Mouse (Mus musculus) testis, adult 2 months (tissue): ENCODE measurements around the gene Dhrs3. TPM values are rescaled to one million over a fixed set of nuclear protein-coding genes. Genes with fewer than 3 reads are reported as not detected.

Experiments used
- H3K27ac ChIP-seq: fragments of 200-500 bp; 2 replicates; pipeline ENCODE4 v1.5.1; 2012; ENCODE audit warnings: low read depth, low read length; ENCODE audit not compliant: control insufficient read depth, insufficient read depth
- H3K27me3 ChIP-seq: fragments of 200-500 bp; 2 replicates; pipeline ENCODE4 v1.6.1; 2012; ENCODE audit warnings: mild to moderate bottlenecking, low read length, moderate library complexity; ENCODE audit not compliant: control insufficient read depth, insufficient read depth
- H3K36me3 ChIP-seq: fragments of 200-500 bp; 2 replicates; pipeline ENCODE4 v1.6.1; 2012; ENCODE audit warnings: mild to moderate bottlenecking, low read length; ENCODE audit not compliant: control insufficient read depth, insufficient read depth
- H3K4me1 ChIP-seq: fragments of 200-500 bp; 2 replicates; pipeline ENCODE4 v1.6.1; 2012; ENCODE audit warnings: low read length; ENCODE audit not compliant: control insufficient read depth, insufficient read depth
- H3K4me3 ChIP-seq: fragments of 200-500 bp; 2 replicates; pipeline ENCODE4 v1.5.1; 2012; ENCODE audit warnings: low read depth, mild to moderate bottlenecking, low read length, moderate library complexity, mixed read lengths; ENCODE audit not compliant: control insufficient read depth
- CTCF ChIP-seq: fragments of 200-500 bp; IDR thresholded peaks from 2 replicates; pipeline ENCODE4 v1.5.1; 2012; ENCODE audit warnings: low read depth, mild to moderate bottlenecking, inconsistent platforms, low read length, moderate library complexity; ENCODE audit not compliant: control insufficient read depth, insufficient read depth, insufficient replicate concordance
- POLR2A ChIP-seq: fragments of 200-500 bp; IDR thresholded peaks from 2 replicates; pipeline ENCODE4 v1.6.1; 2012; ENCODE audit warnings: low read depth, mild to moderate bottlenecking, inconsistent platforms, low read length, moderate library complexity; ENCODE audit not compliant: control insufficient read depth
- polyA plus RNA-seq: library from polyadenylated mRNA; depleted of rRNA; stranded (reverse); fragments of >200 nt; gene quantifications from 2 replicates; pipeline ENCODE4 v1.2.3, GENCODE M21; 2012

Dhrs3 gene
- polyA plus RNA-seq, 1 experiment: 8.9 TPM

DNA sequence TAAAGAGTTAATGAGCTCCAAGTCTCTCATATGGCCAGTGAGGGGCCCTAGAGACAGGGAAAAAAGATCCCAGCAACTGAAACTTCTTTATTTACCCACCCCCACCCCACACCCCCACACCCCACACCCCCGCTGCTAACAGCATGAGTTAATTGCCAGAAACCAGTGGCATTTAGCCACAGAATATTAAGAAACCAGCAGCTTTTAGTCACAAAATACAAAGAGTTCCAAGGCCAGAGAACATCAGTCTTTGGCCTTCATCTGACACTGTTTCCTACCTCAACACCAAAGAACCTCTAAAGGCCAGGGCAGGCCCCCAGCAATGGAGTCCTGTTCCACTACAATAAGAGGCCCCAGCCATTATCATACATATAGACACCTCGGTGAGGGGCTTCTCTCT lies 11.3 kb upstream of the Dhrs3 start:
- Histone ChIP-seq H3K27me3 (no peaks in the 10 kb centered on the region), H3K4me1 (no peaks in the 10 kb centered on the region), H3K4me3 (no peak overlapping the region), H3K36me3 (no peaks in the 10 kb centered on the region), H3K27ac (no peak overlapping the region)
- TF ChIP-seq CTCF: no peak
- TF ChIP-seq POLR2A: no peak

DNA sequence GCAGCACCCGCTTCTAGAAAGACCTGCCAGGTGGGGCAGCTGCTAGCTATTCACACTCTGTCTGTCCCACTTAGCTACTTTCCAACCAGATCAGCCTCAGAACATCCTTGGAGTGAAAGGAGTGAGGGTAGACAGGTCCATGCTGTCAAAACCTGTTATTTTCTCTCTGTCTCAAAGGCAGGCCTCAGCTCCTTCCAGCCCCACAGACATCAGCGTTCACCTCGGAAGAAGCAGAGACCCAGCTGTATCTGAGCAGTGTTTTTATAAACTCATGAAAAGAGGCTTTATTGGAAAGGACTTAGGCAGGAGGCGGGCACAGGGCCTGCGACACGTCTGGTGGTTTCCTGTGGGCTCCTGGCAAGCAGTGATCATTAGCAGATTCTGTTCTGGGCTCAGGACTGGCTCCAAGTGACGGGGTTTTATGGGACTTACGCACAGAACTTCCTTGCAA lies 9.7 kb upstream of the Dhrs3 start:
- Histone ChIP-seq H3K4me1 (no peaks in the 10 kb centered on the region), H3K27me3 (no peaks in the 10 kb centered on the region), H3K4me3 (no peak overlapping the region), H3K36me3 (no peaks in the 10 kb centered on the region), H3K27ac (no peak overlapping the region)
- no peak for TF ChIP-seq POLR2A
- no peak for TF ChIP-seq CTCF

DNA sequence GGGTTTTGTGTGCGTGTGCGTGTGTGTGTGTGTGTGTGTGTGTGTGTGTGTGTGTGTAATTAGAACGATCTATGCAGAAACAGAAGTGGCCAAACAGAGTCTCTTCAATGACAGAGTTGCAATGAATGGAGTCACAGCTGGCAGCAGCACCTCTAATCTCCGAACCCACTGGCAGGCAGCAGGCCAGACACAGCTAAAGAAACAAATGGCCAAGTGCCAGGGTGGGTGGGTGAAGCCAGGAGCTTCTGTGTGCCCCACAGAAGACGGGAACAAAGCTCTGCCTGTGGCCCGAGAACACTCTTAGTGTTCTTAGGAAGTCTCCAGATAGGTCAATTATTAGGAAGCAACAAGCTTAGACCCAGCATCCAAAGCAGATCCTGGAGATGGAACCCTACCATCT lies 6.2 kb upstream of the Dhrs3 start:
- TF ChIP-seq POLR2A (no peak), CTCF (no peak)
- Histone ChIP-seq H3K4me3 (no peak overlapping the region), H3K27me3 (no peaks in the 10 kb centered on the region), H3K4me1 (peaks cover 7% of the 10 kb centered on the region), H3K36me3 (no peaks in the 10 kb centered on the region), H3K27ac (no peak overlapping the region)

DNA sequence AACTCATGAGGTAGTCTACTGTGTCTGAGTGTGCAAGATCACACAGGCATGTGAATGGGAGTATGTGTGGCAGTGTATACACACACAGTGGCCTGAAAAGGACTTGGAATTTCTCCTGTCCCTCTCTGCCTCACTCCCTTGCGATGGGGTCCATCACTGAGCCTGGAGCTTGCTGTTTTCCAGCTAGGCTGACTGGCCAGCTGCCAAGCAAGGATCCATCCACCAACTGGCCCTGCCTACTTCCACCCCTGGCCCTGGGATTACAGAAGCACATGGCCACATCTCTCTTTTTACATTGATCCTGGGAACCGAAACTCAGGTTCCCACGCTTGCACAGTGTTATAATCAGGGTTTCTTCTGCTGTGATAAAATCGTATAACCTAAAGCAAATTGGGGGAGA lies 3.9 kb upstream of the Dhrs3 start:
- Histone ChIP-seq H3K36me3 (no peaks in the 10 kb centered on the region), H3K4me3 (no peak overlapping the region), H3K4me1 (peaks cover 26% of the 10 kb centered on the region), H3K27me3 (no peaks in the 10 kb centered on the region), H3K27ac (no peak overlapping the region)
- TF ChIP-seq POLR2A (no peak), CTCF (no peak)

DNA sequence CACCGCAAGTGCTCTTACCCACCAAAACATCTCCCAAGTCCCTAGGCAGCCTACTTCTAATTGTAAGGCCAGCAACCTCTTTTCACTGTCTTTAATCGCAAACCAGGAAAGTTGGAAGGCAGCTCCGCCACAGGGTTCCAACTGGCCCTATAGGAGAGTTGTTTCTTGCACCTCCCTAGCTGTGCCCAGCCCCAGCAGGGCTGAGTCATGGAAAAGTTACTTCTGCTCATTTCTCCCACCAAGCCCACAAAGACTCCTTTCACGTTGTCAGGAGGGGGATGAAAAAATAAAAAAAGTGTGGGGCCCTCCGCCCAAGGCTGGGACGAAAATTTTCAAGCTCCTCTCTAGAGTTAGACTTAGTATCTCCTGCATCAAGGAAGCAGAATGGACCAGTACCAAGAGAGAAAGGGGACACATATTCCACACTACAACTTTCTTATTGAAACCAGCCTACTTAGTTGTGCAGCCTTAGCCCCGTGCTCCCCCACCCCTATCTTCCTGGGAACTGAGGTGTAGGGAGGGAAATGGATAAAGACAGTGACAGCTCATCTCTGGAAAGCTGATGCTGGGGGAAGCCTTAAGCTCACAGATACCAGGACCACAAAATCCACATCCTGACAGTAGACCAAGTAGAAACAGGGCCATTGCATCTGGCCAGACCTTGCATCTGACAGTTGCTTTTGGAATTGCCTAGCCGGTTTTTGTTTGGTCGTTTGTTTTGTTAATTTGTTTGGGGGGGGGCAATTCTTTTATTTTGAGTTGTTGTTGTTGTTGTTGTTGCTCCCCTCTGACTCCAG lies 2.9 kb upstream of the Dhrs3 start:
- TF ChIP-seq POLR2A: no peak
- no peak for TF ChIP-seq CTCF
- H3K4me1 ChIP-seq: peaks cover 29% of the 10 kb centered on the region
- H3K27me3 ChIP-seq: no peaks in the 10 kb centered on the region
- H3K36me3 ChIP-seq: no peaks in the 10 kb centered on the region
- no peak overlapping the region for H3K4me3 ChIP-seq
- no peak overlapping the region for H3K27ac ChIP-seq

DNA sequence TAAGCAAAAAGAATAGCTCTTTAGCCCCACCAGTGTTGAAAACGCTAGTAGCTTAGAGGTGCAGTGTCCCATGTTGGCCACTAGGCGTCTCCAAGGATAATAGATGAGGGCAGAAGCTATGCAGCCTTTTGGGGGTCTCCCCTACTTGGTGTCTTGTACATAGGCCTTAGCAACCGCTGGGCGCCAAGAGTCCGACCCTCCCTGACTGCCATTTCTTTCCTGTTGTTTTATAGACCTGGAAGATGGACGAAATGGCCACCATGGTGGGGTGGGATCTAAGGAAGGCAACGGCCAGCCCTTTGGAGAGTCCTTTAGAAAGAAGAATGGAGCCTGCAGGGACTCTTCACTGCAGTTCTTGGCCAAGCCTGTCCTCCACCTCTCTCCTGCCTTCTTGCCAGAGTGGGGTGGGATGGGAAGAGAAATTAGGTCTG lies 1.9 kb upstream of the Dhrs3 start:
- no peak overlapping the region for H3K4me3 ChIP-seq
- H3K27ac ChIP-seq: peak overlapping the region; percentile 30; the same call in 1 of the 2 replicates
- TF ChIP-seq CTCF (peak; percentile 62; the same call in 1 of the 2 replicates), POLR2A (no peak)
- H3K36me3 ChIP-seq: no peaks in the 10 kb centered on the region
- no peaks in the 10 kb centered on the region for H3K27me3 ChIP-seq
- H3K4me1 ChIP-seq: peaks cover 29% of the 10 kb centered on the region

DNA sequence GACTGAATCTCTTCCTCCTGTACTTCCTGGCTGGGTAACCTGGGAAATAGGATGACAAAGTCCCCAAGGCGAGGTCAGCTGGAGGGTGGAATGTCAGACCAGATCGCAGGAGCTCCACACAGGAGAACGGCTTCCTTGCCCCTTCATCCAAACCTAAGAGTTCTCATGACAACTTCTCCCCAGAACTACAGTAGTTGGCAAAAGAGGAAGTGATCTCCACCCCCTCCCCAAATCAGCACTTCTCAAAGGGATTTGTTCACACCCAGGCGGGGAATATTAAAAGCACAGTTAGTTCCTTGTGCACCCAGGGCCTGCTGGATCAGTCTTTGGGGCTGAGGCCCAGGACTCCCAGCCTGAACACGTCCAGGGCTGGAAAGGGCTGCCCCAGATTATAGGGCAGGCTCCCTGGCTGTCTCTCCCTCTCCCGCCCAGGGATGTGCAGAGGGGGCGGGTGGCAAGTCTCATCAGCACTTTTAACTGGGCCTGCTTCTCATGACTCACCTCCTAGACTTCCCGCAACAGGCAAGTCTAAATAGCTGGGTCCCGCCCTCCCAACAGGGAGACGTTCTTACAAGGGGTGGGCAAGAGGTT lies 1.4 kb upstream of the Dhrs3 start:
- peaks cover 29% of the 10 kb centered on the region for H3K4me1 ChIP-seq
- H3K36me3 ChIP-seq: no peaks in the 10 kb centered on the region
- no peak overlapping the region for H3K4me3 ChIP-seq
- TF ChIP-seq CTCF (no peak), POLR2A (no peak)
- H3K27me3 ChIP-seq: no peaks in the 10 kb centered on the region
- H3K27ac ChIP-seq: peak overlapping the region; percentile 67
